Mouse (Mus musculus): Measurements from ENCODE around the gene Tagln. TPM values are rescaled to one million over a fixed set of nuclear protein-coding genes. Genes with fewer than 3 reads are reported as not detected.

Gene Tagln
- polyA plus RNA-seq, 1 experiment, result 222 TPM

- H3K27ac ChIP-seq (ENCODE audit: insufficient read depth, low read length), result no peak overlapping the region
- no peak overlapping the region for H3K9ac ChIP-seq (ENCODE audit: low read depth, poor library complexity, severe bottlenecking)
- H3K4me3 ChIP-seq (ENCODE audit: low read depth, low read length), result no peak overlapping the region
- no peaks in the 10 kb centered on the region for H3K4me1 ChIP-seq (ENCODE audit: control insufficient read depth, insufficient read depth, low read length)
- H3K9me3 ChIP-seq (replicated peaks; ENCODE audit: control insufficient read depth, insufficient read depth, low read length, poor library complexity, severe bottlenecking), result no peaks in the 10 kb centered on the region
- H3K27me3 ChIP-seq (ENCODE audit: control insufficient read depth, insufficient read depth, low read length, poor library complexity, severe bottlenecking), result no peaks in the 10 kb centered on the region
- peaks cover 9% of the 10 kb centered on the region for H3K36me3 ChIP-seq (ENCODE audit: control insufficient read depth, insufficient read depth, low read length, poor library complexity, severe bottlenecking)
- TF ChIP-seq CTCF (IDR thresholded peaks at IDR 0.05; ENCODE audit: low read depth, low read length), result no peak
- no peak for TF ChIP-seq EP300 (IDR thresholded peaks at IDR 0.05; ENCODE audit: insufficient read depth, low read depth, low read length)
- no peak for TF ChIP-seq POLR2A (IDR thresholded peaks at IDR 0.05; ENCODE audit: insufficient read depth, low read length)
These were observed 23.0 kb upstream of the Tagln start for GRCm38 (mm10) chr9:45958851-45959250.

GRCm38 (mm10) chr9:45958023-45958670 is 22.3 kb upstream of the Tagln start:
- no peaks in the 10 kb centered on the region for H3K4me1 ChIP-seq (ENCODE audit: control insufficient read depth, insufficient read depth, low read length)
- no peak overlapping the region for H3K4me3 ChIP-seq (ENCODE audit: low read depth, low read length)
- H3K9me3 ChIP-seq (replicated peaks; ENCODE audit: control insufficient read depth, insufficient read depth, low read length, poor library complexity, severe bottlenecking), result no peaks in the 10 kb centered on the region
- no peak for TF ChIP-seq CTCF (IDR thresholded peaks at IDR 0.05; ENCODE audit: low read depth, low read length)
- no peak for TF ChIP-seq POLR2A (IDR thresholded peaks at IDR 0.05; ENCODE audit: insufficient read depth, low read length)
- no peak for TF ChIP-seq EP300 (IDR thresholded peaks at IDR 0.05; ENCODE audit: insufficient read depth, low read depth, low read length)
- H3K9ac ChIP-seq (ENCODE audit: low read depth, poor library complexity, severe bottlenecking), result no peak overlapping the region
- no peaks in the 10 kb centered on the region for H3K27me3 ChIP-seq (ENCODE audit: control insufficient read depth, insufficient read depth, low read length, poor library complexity, severe bottlenecking)
- H3K27ac ChIP-seq (ENCODE audit: insufficient read depth, low read length), result no peak overlapping the region
- H3K36me3 ChIP-seq (ENCODE audit: control insufficient read depth, insufficient read depth, low read length, poor library complexity, severe bottlenecking), result peaks cover 4% of the 10 kb centered on the region; the same call in 1 of the 2 replicates

- TF ChIP-seq POLR2A (IDR thresholded peaks at IDR 0.05; ENCODE audit: insufficient read depth, low read length) (no peak), CTCF (IDR thresholded peaks at IDR 0.05; ENCODE audit: low read depth, low read length) (no peak), EP300 (IDR thresholded peaks at IDR 0.05; ENCODE audit: insufficient read depth, low read depth, low read length) (no peak)
- Histone ChIP-seq H3K27ac (ENCODE audit: insufficient read depth, low read length) (no peak within 1 kb of the TSS), H3K27me3 (ENCODE audit: control insufficient read depth, insufficient read depth, low read length, poor library complexity, severe bottlenecking) (no peaks in the 10 kb centered on the region), H3K36me3 (ENCODE audit: control insufficient read depth, insufficient read depth, low read length, poor library complexity, severe bottlenecking) (no peaks in the 10 kb centered on the region), H3K4me1 (ENCODE audit: control insufficient read depth, insufficient read depth, low read length) (no peaks in the 10 kb centered on the region), H3K9ac (ENCODE audit: low read depth, poor library complexity, severe bottlenecking) (peak within 1 kb of the TSS; percentile 79), H3K4me3 (ENCODE audit: low read depth, low read length) (peak within 1 kb of the TSS; percentile 67), H3K9me3 (replicated peaks; ENCODE audit: control insufficient read depth, insufficient read depth, low read length, poor library complexity, severe bottlenecking) (no peaks in the 10 kb centered on the region)
These were observed 19.5 kb upstream of the Tagln start, which contains the start of gene Sidt2 for GRCm38 (mm10) chr9:45955107-45955963. Gene Sidt2 (minus strand): TSS chr9:45955258.

GRCm38 (mm10) chr9:45954294-45955106 is 18.6 kb upstream of the Tagln start:
- H3K27ac ChIP-seq (ENCODE audit: insufficient read depth, low read length), result no peak overlapping the region
- peak overlapping the region; percentile 67 for H3K4me3 ChIP-seq (ENCODE audit: low read depth, low read length)
- H3K9me3 ChIP-seq (replicated peaks; ENCODE audit: control insufficient read depth, insufficient read depth, low read length, poor library complexity, severe bottlenecking), result no peaks in the 10 kb centered on the region
- H3K9ac ChIP-seq (ENCODE audit: low read depth, poor library complexity, severe bottlenecking), result peak overlapping the region; percentile 79
- no peak for TF ChIP-seq CTCF (IDR thresholded peaks at IDR 0.05; ENCODE audit: low read depth, low read length)
- TF ChIP-seq POLR2A (IDR thresholded peaks at IDR 0.05; ENCODE audit: insufficient read depth, low read length), result no peak
- no peak for TF ChIP-seq EP300 (IDR thresholded peaks at IDR 0.05; ENCODE audit: insufficient read depth, low read depth, low read length)
- H3K36me3 ChIP-seq (ENCODE audit: control insufficient read depth, insufficient read depth, low read length, poor library complexity, severe bottlenecking), result 0 out of 2 replicates have a peak, but pooled peaks cover 3% of the 10 kb centered on the region
- H3K4me1 ChIP-seq (ENCODE audit: control insufficient read depth, insufficient read depth, low read length), result no peaks in the 10 kb centered on the region
- no peaks in the 10 kb centered on the region for H3K27me3 ChIP-seq (ENCODE audit: control insufficient read depth, insufficient read depth, low read length, poor library complexity, severe bottlenecking)

- no peaks in the 10 kb centered on the region for H3K4me1 ChIP-seq (ENCODE audit: control insufficient read depth, insufficient read depth, low read length)
- peak overlapping the region; percentile 79 for H3K9ac ChIP-seq (ENCODE audit: low read depth, poor library complexity, severe bottlenecking)
- H3K9me3 ChIP-seq (replicated peaks; ENCODE audit: control insufficient read depth, insufficient read depth, low read length, poor library complexity, severe bottlenecking), result no peaks in the 10 kb centered on the region
- no peak for TF ChIP-seq CTCF (IDR thresholded peaks at IDR 0.05; ENCODE audit: low read depth, low read length)
- no peak for TF ChIP-seq POLR2A (IDR thresholded peaks at IDR 0.05; ENCODE audit: insufficient read depth, low read length)
- no peak for TF ChIP-seq EP300 (IDR thresholded peaks at IDR 0.05; ENCODE audit: insufficient read depth, low read depth, low read length)
- H3K27me3 ChIP-seq (ENCODE audit: control insufficient read depth, insufficient read depth, low read length, poor library complexity, severe bottlenecking), result no peaks in the 10 kb centered on the region
- H3K4me3 ChIP-seq (ENCODE audit: low read depth, low read length), result peak overlapping the region; percentile 67
- 0 out of 2 replicates have a peak, but pooled peaks cover 5% of the 10 kb centered on the region for H3K36me3 ChIP-seq (ENCODE audit: control insufficient read depth, insufficient read depth, low read length, poor library complexity, severe bottlenecking)
- no peak overlapping the region for H3K27ac ChIP-seq (ENCODE audit: insufficient read depth, low read length)
These were observed 17.8 kb upstream of the Tagln start for GRCm38 (mm10) chr9:45953511-45954293.
